Mouse (Mus musculus): ENCODE data around the gene Dclre1c.

GRCm38 (mm10) chr2:3387105-3387860 is 36.6 kb upstream of the Dclre1c start:
- TF ChIP-seq CTCF (IDR thresholded peaks at IDR 0.05; ENCODE audit: low read depth) (no peak), EP300 (optimal IDR thresholded peaks at IDR 0.05) (no peak)
